Mouse (Mus musculus) kidney, embryonic 15.5 days (tissue): ENCODE measurements around the gene Fam126a. TPM values are rescaled to one million over a fixed set of nuclear protein-coding genes. Genes with fewer than 3 reads are reported as not detected.

Source experiments
- ATAC-seq: fragments of 200-750 bp; cut with Nextera tagmentation; replicated peaks from 2 replicates; pipeline ENCODE4 v1.8.0; 2017; ENCODE audit warnings: moderate TSS enrichment; ENCODE audit not compliant: low FRiP score
- H3K27ac ChIP-seq: fragments of 300-500 bp; sonication (generic); 2 replicates; pipeline ENCODE4 v1.5.1; 2015; ENCODE audit warnings: mild to moderate bottlenecking, inconsistent platforms
- H3K27me3 ChIP-seq: fragments of 300-500 bp; sonication (generic); 2 replicates; pipeline ENCODE4 v1.6.1; 2015; ENCODE audit warnings: inconsistent platforms
- H3K36me3 ChIP-seq: fragments of 300-500 bp; sonication (generic); 2 replicates; pipeline ENCODE4 v1.6.1; 2015; ENCODE audit warnings: inconsistent platforms
- H3K4me1 ChIP-seq: fragments of 300-500 bp; sonication (generic); 2 replicates; pipeline ENCODE4 v1.6.1; 2015; ENCODE audit warnings: inconsistent platforms
- H3K4me2 ChIP-seq: fragments of 300-500 bp; sonication (generic); 2 replicates; pipeline ENCODE4 v1.6.1; 2015; ENCODE audit warnings: moderate library complexity, mild to moderate bottlenecking, inconsistent platforms
- H3K4me3 ChIP-seq: fragments of 300-500 bp; sonication (generic); replicated peaks from 2 replicates; pipeline ENCODE4 v1.5.1; 2015; ENCODE audit warnings: mild to moderate bottlenecking, inconsistent platforms
- H3K9ac ChIP-seq: fragments of 300-500 bp; sonication (generic); 2 replicates; pipeline ENCODE4 v1.6.1; 2015; ENCODE audit warnings: mild to moderate bottlenecking, inconsistent platforms
- H3K9me3 ChIP-seq: fragments of 300-500 bp; sonication (generic); replicated peaks from 2 replicates; pipeline ENCODE4 v1.6.1; 2016; ENCODE audit warnings: inconsistent platforms
- WGBS: fragments of 180-500 bp; shearing (Covaris S2); methylation state at CpG from one replicate; pipeline ENCODE4 v1.1.7; 2015; ENCODE audit warnings: mixed read lengths; 5-methylcytosine and 5-hydroxymethylcytosine counted together
- polyA plus RNA-seq: library from polyadenylated mRNA; unstranded; fragments of >200 nt; fragmentation: Nextera tagmentation; extraction: Ambion mirVana; gene quantifications from 2 replicates; pipeline ENCODE4 v1.2.1, GENCODE M21; 2015

Fam126a gene
- polyA plus RNA-seq, 1 experiment from 2014 or later: 24.4 TPM

GRCm38 (mm10) chr5:24053245-24054190 is 23.0 kb upstream of the Fam126a start:
- Histone ChIP-seq H3K27me3 (no peaks in the 10 kb centered on the region), H3K9me3 (0 out of 2 replicates have a peak, but pooled peaks cover 6% of the 10 kb centered on the region), H3K9ac (no peak overlapping the region), H3K4me3 (no peak overlapping the region), H3K36me3 (no peaks in the 10 kb centered on the region), H3K4me2 (no peak overlapping the region), H3K4me1 (peaks cover 13% of the 10 kb centered on the region; the same call in 1 of the 2 replicates), H3K27ac (peak overlapping the region; percentile 18; the same call in 1 of the 2 replicates)
- WGBS: 50% methylated on average over 9 of the region's 9 CpGs
- no peak for ATAC-seq

GRCm38 (mm10) chr5:24051755-24052675 is 21.5 kb upstream of the Fam126a start:
- Histone ChIP-seq H3K4me2 (no peak overlapping the region), H3K27ac (no peak overlapping the region), H3K36me3 (no peaks in the 10 kb centered on the region), H3K4me3 (no peak overlapping the region), H3K9ac (no peak overlapping the region), H3K4me1 (peaks cover 13% of the 10 kb centered on the region; the same call in 1 of the 2 replicates), H3K27me3 (no peaks in the 10 kb centered on the region), H3K9me3 (0 out of 2 replicates have a peak, but pooled peaks cover 6% of the 10 kb centered on the region)
- ATAC-seq: no peak
- 61% methylated on average over 16 of the region's 16 CpGs for WGBS

- 56% methylated on average over 1 of the region's 1 CpGs for WGBS
- no peak for ATAC-seq
- no peaks in the 10 kb centered on the region for H3K9me3 ChIP-seq
- no peak overlapping the region for H3K9ac ChIP-seq
- no peak overlapping the region for H3K27ac ChIP-seq
- 0 out of 2 replicates have a peak, but pooled peaks cover 5% of the 10 kb centered on the region for H3K4me1 ChIP-seq
- H3K36me3 ChIP-seq: no peaks in the 10 kb centered on the region
- no peak overlapping the region for H3K4me2 ChIP-seq
- no peak overlapping the region for H3K4me3 ChIP-seq
- no peaks in the 10 kb centered on the region for H3K27me3 ChIP-seq
Observed at GRCm38 (mm10) chr5:24047821-24048220, 17.3 kb upstream of the Fam126a start.

GRCm38 (mm10) chr5:24047001-24047400 is 16.5 kb upstream of the Fam126a start:
- no peak for ATAC-seq
- no peak overlapping the region for H3K4me3 ChIP-seq
- H3K9me3 ChIP-seq: no peaks in the 10 kb centered on the region
- 85% methylated on average over 7 of the region's 7 CpGs for WGBS
- no peaks in the 10 kb centered on the region for H3K36me3 ChIP-seq
- no peak overlapping the region for H3K4me2 ChIP-seq
- H3K9ac ChIP-seq: no peak overlapping the region
- no peaks in the 10 kb centered on the region for H3K27me3 ChIP-seq
- H3K4me1 ChIP-seq: 0 out of 2 replicates have a peak, but pooled peaks cover 2% of the 10 kb centered on the region
- H3K27ac ChIP-seq: no peak overlapping the region

GRCm38 (mm10) chr5:24045998-24046631 is 15.6 kb upstream of the Fam126a start:
- no peaks in the 10 kb centered on the region for H3K36me3 ChIP-seq
- H3K27me3 ChIP-seq: no peaks in the 10 kb centered on the region
- no peaks in the 10 kb centered on the region for H3K4me1 ChIP-seq
- no peak overlapping the region for H3K9ac ChIP-seq
- H3K9me3 ChIP-seq: no peaks in the 10 kb centered on the region
- no peak overlapping the region for H3K27ac ChIP-seq
- no peak overlapping the region for H3K4me3 ChIP-seq
- no peak overlapping the region for H3K4me2 ChIP-seq
- no peak for ATAC-seq
- 61% methylated on average over 4 of the region's 4 CpGs for WGBS

- ATAC-seq: no peak
- Histone ChIP-seq H3K27ac (no peak overlapping the region), H3K9me3 (no peaks in the 10 kb centered on the region), H3K36me3 (no peaks in the 10 kb centered on the region), H3K4me3 (no peak overlapping the region), H3K4me2 (no peak overlapping the region), H3K4me1 (no peaks in the 10 kb centered on the region), H3K27me3 (no peaks in the 10 kb centered on the region; the same call in 1 of the 2 replicates), H3K9ac (no peak overlapping the region)
- WGBS: 18% methylated on average over 1 of the region's 1 CpGs
Observed at GRCm38 (mm10) chr5:24044387-24044786, 13.9 kb upstream of the Fam126a start.

GRCm38 (mm10) chr5:24043367-24043766 is 12.9 kb upstream of the Fam126a start:
- no peaks in the 10 kb centered on the region; the same call in 1 of the 2 replicates for H3K27me3 ChIP-seq
- no peak overlapping the region for H3K4me2 ChIP-seq
- H3K4me1 ChIP-seq: no peaks in the 10 kb centered on the region
- ATAC-seq: no peak
- H3K9ac ChIP-seq: no peak overlapping the region
- no peaks in the 10 kb centered on the region for H3K36me3 ChIP-seq
- no peaks in the 10 kb centered on the region for H3K9me3 ChIP-seq
- no peak overlapping the region for H3K27ac ChIP-seq
- WGBS: 82% methylated on average over 2 of the region's 2 CpGs
- no peak overlapping the region for H3K4me3 ChIP-seq

- Histone ChIP-seq H3K27me3 (peaks cover 4% of the 10 kb centered on the region; the same call in 1 of the 2 replicates), H3K36me3 (no peaks in the 10 kb centered on the region), H3K9ac (no peak overlapping the region), H3K27ac (no peak overlapping the region), H3K4me2 (no peak overlapping the region), H3K4me3 (no peak overlapping the region), H3K9me3 (no peaks in the 10 kb centered on the region), H3K4me1 (no peaks in the 10 kb centered on the region)
- ATAC-seq: no peak
- 85% methylated on average over 4 of the region's 4 CpGs for WGBS
Observed at GRCm38 (mm10) chr5:24041341-24041852, 10.9 kb upstream of the Fam126a start.

- Histone ChIP-seq H3K27me3 (peaks cover 4% of the 10 kb centered on the region; the same call in 1 of the 2 replicates), H3K36me3 (no peaks in the 10 kb centered on the region), H3K4me3 (no peak overlapping the region), H3K9me3 (no peaks in the 10 kb centered on the region), H3K4me1 (no peaks in the 10 kb centered on the region), H3K4me2 (no peak overlapping the region), H3K9ac (no peak overlapping the region), H3K27ac (no peak overlapping the region)
- ATAC-seq: no peak
Observed at GRCm38 (mm10) chr5:24040601-24041000, 10.1 kb upstream of the Fam126a start.

- Histone ChIP-seq H3K9ac (no peak overlapping the region), H3K27ac (no peak overlapping the region), H3K4me2 (no peak overlapping the region), H3K4me1 (no peaks in the 10 kb centered on the region), H3K27me3 (peaks cover 4% of the 10 kb centered on the region; the same call in 1 of the 2 replicates), H3K36me3 (no peaks in the 10 kb centered on the region), H3K4me3 (no peak overlapping the region), H3K9me3 (no peaks in the 10 kb centered on the region)
- no peak for ATAC-seq
- WGBS: 80% methylated on average over 5 of the region's 5 CpGs
Observed at GRCm38 (mm10) chr5:24039423-24039822, 8.9 kb upstream of the Fam126a start.

GRCm38 (mm10) chr5:24038819-24039218 is 8.3 kb upstream of the Fam126a start:
- no peak overlapping the region for H3K27ac ChIP-seq
- H3K4me2 ChIP-seq: no peak overlapping the region
- no peaks in the 10 kb centered on the region for H3K9me3 ChIP-seq
- H3K9ac ChIP-seq: no peak overlapping the region
- 0 out of 2 replicates have a peak, but pooled peaks have one; percentile 36 for ATAC-seq
- H3K27me3 ChIP-seq: peaks cover 4% of the 10 kb centered on the region; the same call in 1 of the 2 replicates
- no peak overlapping the region for H3K4me3 ChIP-seq
- H3K4me1 ChIP-seq: no peaks in the 10 kb centered on the region
- WGBS: 29% methylated on average over 5 of the region's 5 CpGs
- H3K36me3 ChIP-seq: no peaks in the 10 kb centered on the region
